Mouse (Mus musculus) MEL (cell line): ENCODE measurements at regions not wholly inside any gene's neighbourhood (a gene's known extent, or its start where the extent isn't known, plus 50 kb on each side); places are given as distances from the start of the nearest gene placed in this dataset.

Source experiments
- DNase-seq: peaks from one replicate; pipeline ENCODE4 v3.0.0; 2011; ENCODE audit warnings: low read depth, low spot score
- H3K27ac ChIP-seq: 2 replicates; pipeline ENCODE4 v1.5.1; 2012; ENCODE audit warnings: low read depth, mild to moderate bottlenecking, control low read depth, low read length, moderate library complexity; ENCODE audit not compliant: control insufficient read depth
- H3K27me3 ChIP-seq, 2 experiments: fragments of 150-350 bp in 1 of 2; sonication (generic) in 1 of 2; 2 replicates each; pipeline ENCODE4 v1.6.1; 2012; ENCODE audit warnings: low read length in 2 of 2, mild to moderate bottlenecking in 2 of 2, improper control_type of control experiment in 1 of 2, moderate library complexity in 1 of 2; ENCODE audit not compliant: insufficient read depth in 2 of 2, control insufficient read depth in 1 of 2
- H3K36me3 ChIP-seq, 2 experiments: 2 replicates each; pipeline ENCODE4 v1.6.1; 2012 to 2014; ENCODE audit warnings: low read length in 2 of 2, improper control_type of control experiment in 1 of 2, inconsistent platforms in 1 of 2, mild to moderate bottlenecking in 1 of 2; ENCODE audit not compliant: insufficient read depth in 2 of 2, control insufficient read depth in 1 of 2
- H3K4me1 ChIP-seq, 2 experiments: fragments of 150-350 bp in 1 of 2; sonication (generic) in 1 of 2; 2 replicates each; pipeline ENCODE4 v1.6.1; 2012; ENCODE audit warnings: low read length in 2 of 2, improper control_type of control experiment in 1 of 2, mild to moderate bottlenecking in 1 of 2; ENCODE audit not compliant: insufficient read depth in 2 of 2, control insufficient read depth in 1 of 2
- H3K4me3 ChIP-seq, 2 experiments: fragments of 150-350 bp in 1 of 2; sonication (generic) in 1 of 2; 2 replicates each; pipeline ENCODE4 v1.5.1; 2012; ENCODE audit warnings: low read depth in 2 of 2, low read length in 2 of 2, mild to moderate bottlenecking in 2 of 2, moderate library complexity in 2 of 2, control low read depth in 1 of 2, improper control_type of control experiment in 1 of 2; ENCODE audit not compliant: control insufficient read depth in 1 of 2, insufficient read depth in 1 of 2
- H3K79me2 ChIP-seq: 2 replicates; pipeline ENCODE4 v1.6.1; 2012; ENCODE audit warnings: mild to moderate bottlenecking, low read length, moderate library complexity; ENCODE audit not compliant: control insufficient read depth, poor library complexity, insufficient read depth
- H3K9ac ChIP-seq: 2 replicates; pipeline ENCODE4 v1.6.1; 2012; ENCODE audit warnings: low read depth, mild to moderate bottlenecking, control low read depth, low read length, moderate library complexity; ENCODE audit not compliant: control insufficient read depth, poor library complexity, severe bottlenecking
- H3K9me3 ChIP-seq: fragments of 150-350 bp; sonication (generic); replicated peaks from 2 replicates; pipeline ENCODE4 v1.6.1; 2012; ENCODE audit warnings: mild to moderate bottlenecking, low read length, improper control_type of control experiment, moderate library complexity; ENCODE audit not compliant: insufficient read depth
- BHLHE40 ChIP-seq: IDR thresholded peaks from 2 replicates; pipeline ENCODE4 v1.6.1; 2012; ENCODE audit warnings: low read depth, mild to moderate bottlenecking, inconsistent platforms, low read length, improper control_type of control experiment, borderline replicate concordance
- CHD2 ChIP-seq: IDR thresholded peaks from 2 replicates; pipeline ENCODE4 v1.6.1; 2011; ENCODE audit warnings: low read length, improper control_type of control experiment
- ETS1 ChIP-seq: IDR thresholded peaks from 2 replicates; pipeline ENCODE4 v1.6.1; 2012; ENCODE audit warnings: low read depth, mild to moderate bottlenecking, inconsistent platforms, low read length, improper control_type of control experiment, moderate library complexity
- GABPA ChIP-seq: IDR thresholded peaks from 2 replicates; pipeline ENCODE4 v1.6.1; 2012; ENCODE audit warnings: low read depth, mild to moderate bottlenecking, inconsistent platforms, low read length, improper control_type of control experiment, moderate library complexity
- GATA1 ChIP-seq: IDR thresholded peaks from 2 replicates; pipeline ENCODE4 v1.6.1; 2011; ENCODE audit warnings: low read depth, low read length, improper control_type of control experiment
- JUND ChIP-seq: IDR thresholded peaks from 2 replicates; pipeline ENCODE4 v1.6.1; 2011; ENCODE audit warnings: low read depth, mild to moderate bottlenecking, improper control_type of control experiment, low read length
- KAT2A ChIP-seq: conservative IDR thresholded peaks from 2 replicates; pipeline ENCODE4 v1.6.1; 2012; ENCODE audit warnings: low read depth, low read length, improper control_type of control experiment, inconsistent platforms
- MAX ChIP-seq: IDR thresholded peaks from 2 replicates; pipeline ENCODE4 v1.6.1; 2011; ENCODE audit warnings: low read length, improper control_type of control experiment
- MAZ ChIP-seq: IDR thresholded peaks from 2 replicates; pipeline ENCODE4 v1.6.1; 2012; ENCODE audit warnings: low read depth, mild to moderate bottlenecking, inconsistent platforms, low read length, improper control_type of control experiment
- MXI1 ChIP-seq: IDR thresholded peaks from 2 replicates; pipeline ENCODE4 v1.6.1; 2011; ENCODE audit warnings: mild to moderate bottlenecking, low read depth, low read length, improper control_type of control experiment
- MYB ChIP-seq: IDR thresholded peaks from 2 replicates; pipeline ENCODE4 v1.6.1; 2011; ENCODE audit warnings: mild to moderate bottlenecking, low read depth, low read length, improper control_type of control experiment
- MYC ChIP-seq: IDR thresholded peaks from 2 replicates; pipeline ENCODE4 v1.6.1; 2011; ENCODE audit warnings: low read depth, mild to moderate bottlenecking, low read length, improper control_type of control experiment, moderate library complexity
- NRF1 ChIP-seq: IDR thresholded peaks from 2 replicates; pipeline ENCODE4 v1.6.1; 2014; ENCODE audit warnings: low read depth, mild to moderate bottlenecking, inconsistent platforms, low read length, improper control_type of control experiment, moderate library complexity; ENCODE audit not compliant: poor library complexity, insufficient read depth, severe bottlenecking
- POLR2AphosphoS2 ChIP-seq: IDR thresholded peaks from 2 replicates; pipeline ENCODE4 v1.6.1; 2011; ENCODE audit warnings: low read length, improper control_type of control experiment
- RAD21 ChIP-seq: IDR thresholded peaks from 2 replicates; pipeline ENCODE4 v1.6.1; 2011; ENCODE audit warnings: mild to moderate bottlenecking, low read depth, low read length, improper control_type of control experiment
- SMC3 ChIP-seq: IDR thresholded peaks from 2 replicates; pipeline ENCODE4 v1.6.1; 2011; ENCODE audit warnings: low read depth, low read length, improper control_type of control experiment
- TBP ChIP-seq: IDR thresholded peaks from 2 replicates; pipeline ENCODE4 v1.8.0; 2011; ENCODE audit warnings: low read depth, low read length, improper control_type of control experiment
- TCF12 ChIP-seq: IDR thresholded peaks from 2 replicates; pipeline ENCODE4 v1.6.1; 2014; ENCODE audit warnings: low read depth, mild to moderate bottlenecking, inconsistent platforms, low read length, improper control_type of control experiment, moderate library complexity
- USF1 ChIP-seq: IDR thresholded peaks from 2 replicates; pipeline ENCODE4 v1.6.1; 2014; ENCODE audit warnings: low read depth, mild to moderate bottlenecking, inconsistent platforms, low read length, improper control_type of control experiment, moderate library complexity
- USF2 ChIP-seq, 2 experiments: IDR thresholded peaks; 2 replicates each; pipeline ENCODE4 v1.6.1; 2011 to 2012; ENCODE audit warnings: improper control_type of control experiment in 2 of 2, low read length in 2 of 2, borderline replicate concordance in 1 of 2, inconsistent platforms in 1 of 2, low read depth in 1 of 2, mild to moderate bottlenecking in 1 of 2; ENCODE audit not compliant: insufficient read depth in 1 of 2
- ZKSCAN1 ChIP-seq: IDR thresholded peaks from 2 replicates; pipeline ENCODE4 v1.6.1; 2012; ENCODE audit warnings: low read depth, mild to moderate bottlenecking, inconsistent platforms, low read length, improper control_type of control experiment, moderate library complexity
- ZNF384 ChIP-seq: IDR thresholded peaks from 2 replicates; pipeline ENCODE4 v1.6.1; 2012; ENCODE audit warnings: low read depth, mild to moderate bottlenecking, inconsistent platforms, low read length, improper control_type of control experiment

DNA sequence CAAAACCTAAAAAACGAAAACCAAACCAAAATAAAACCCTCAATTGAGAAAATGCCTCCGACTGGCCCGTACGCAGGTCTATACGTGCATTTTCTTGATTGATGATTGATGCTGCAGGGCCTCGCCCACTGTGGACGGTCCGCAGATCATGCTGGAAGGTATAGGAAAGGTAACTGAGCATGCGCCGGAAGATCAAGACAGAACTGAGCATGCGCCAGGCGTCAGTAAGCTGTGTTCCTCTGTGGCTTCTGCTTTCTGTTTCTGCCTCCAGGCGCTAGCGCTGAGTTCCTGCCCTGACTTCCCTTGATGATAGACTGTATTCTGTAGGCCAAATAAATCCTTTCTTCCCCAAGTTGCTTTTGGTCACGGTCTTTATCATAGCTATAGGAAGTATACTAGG is 264.6 kb upstream of the Kazn start:
- Histone ChIP-seq H3K79me2 (no peaks in the 10 kb centered on the region), H3K36me3 (no peaks in the 10 kb centered on the region), H3K27ac (no peak overlapping the region), H3K4me3 (no peak overlapping the region), H3K27me3 (no peaks in the 10 kb centered on the region), H3K9ac (no peak overlapping the region), H3K4me1 (no peaks in the 10 kb centered on the region), H3K9me3 (no peaks in the 10 kb centered on the region)
- no peak for DNase-seq
- no peak for TF ChIP-seq USF1
- TF ChIP-seq ETS1 = no peak

DNA sequence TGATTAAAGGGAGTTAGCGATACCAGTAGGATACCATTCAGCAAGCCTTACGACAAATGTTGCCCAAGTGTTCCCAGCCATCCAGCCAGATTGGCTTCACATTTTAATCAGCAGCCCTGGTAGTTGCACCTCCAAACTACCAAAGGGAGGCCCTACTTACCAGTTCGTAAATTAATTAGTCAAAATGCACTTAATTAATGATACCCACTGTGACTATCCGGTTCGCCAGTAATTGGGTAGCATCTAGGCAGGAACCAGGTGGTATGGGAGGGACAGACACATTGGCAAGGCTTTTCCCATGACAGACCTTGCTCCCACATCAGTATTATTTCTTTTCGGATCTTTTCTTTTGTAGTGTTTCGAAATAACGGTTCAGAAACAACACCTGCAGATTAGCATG is 262.0 kb upstream of the Kazn start:
- Histone ChIP-seq H3K36me3 (no peaks in the 10 kb centered on the region), H3K9me3 (no peaks in the 10 kb centered on the region), H3K79me2 (no peaks in the 10 kb centered on the region), H3K9ac (no peak overlapping the region), H3K27ac (no peak overlapping the region), H3K4me1 (no peaks in the 10 kb centered on the region), H3K27me3 (no peaks in the 10 kb centered on the region), H3K4me3 (no peak overlapping the region)
- no peak for DNase-seq
- TF ChIP-seq GATA1 (no peak), MYB (no peak), SMC3 (no peak), TCF12 (no peak)

DNA sequence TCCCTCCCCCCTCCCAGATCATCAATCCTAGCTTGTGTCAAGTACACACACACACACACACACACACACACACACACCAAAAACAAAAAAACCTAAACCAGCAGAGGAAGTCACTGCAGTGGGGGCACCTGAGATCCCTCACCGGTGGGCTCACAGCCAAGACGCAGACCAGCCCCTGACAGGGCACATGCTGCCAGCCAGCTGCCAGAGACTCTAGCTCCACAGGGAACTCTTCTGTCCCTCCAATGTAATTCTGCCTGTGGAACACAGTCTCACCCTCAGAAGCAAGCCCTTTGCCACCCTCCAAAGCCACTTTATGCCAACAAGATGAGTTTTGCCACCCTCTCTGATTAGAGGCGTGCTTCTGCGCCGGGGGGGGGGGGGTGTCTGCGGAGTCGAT is 261.3 kb upstream of the Kazn start:
- Histone ChIP-seq H3K4me1 (no peaks in the 10 kb centered on the region), H3K27me3 (no peaks in the 10 kb centered on the region), H3K79me2 (no peaks in the 10 kb centered on the region), H3K9ac (no peak overlapping the region), H3K36me3 (no peaks in the 10 kb centered on the region), H3K9me3 (no peaks in the 10 kb centered on the region), H3K4me3 (no peak overlapping the region), H3K27ac (no peak overlapping the region)
- no peak for DNase-seq
- TF ChIP-seq POLR2AphosphoS2 = no peak
- TF ChIP-seq JUND = no peak
- no peak for TF ChIP-seq RAD21
- no peak for TF ChIP-seq MAZ
- no peak for TF ChIP-seq ZKSCAN1
- TF ChIP-seq USF1 = no peak
- TF ChIP-seq MAX = no peak
- TF ChIP-seq NRF1 = no peak
- no peak for TF ChIP-seq MXI1
- no peak for TF ChIP-seq KAT2A
- TF ChIP-seq CHD2 = no peak
- no peak for TF ChIP-seq BHLHE40
- TF ChIP-seq ETS1 = no peak
- no peak for TF ChIP-seq TBP
- no peak for TF ChIP-seq MYC
- no peak for TF ChIP-seq USF2 (IDR thresholded peaks at IDR 0.05; ENCODE audit: borderline replicate concordance in 1 of 2, insufficient read depth in 1 of 2, low read depth in 1 of 2, low read length in 2 of 2)
- no peak for TF ChIP-seq TCF12
- no peak for TF ChIP-seq GABPA
- no peak for TF ChIP-seq ZNF384
